Mouse (Mus musculus): ENCODE data around the gene Traf6. TPM values are rescaled to one million over a fixed set of nuclear protein-coding genes. Genes with fewer than 3 reads are reported as not detected.
A peak's percentile ranks its signal among the peaks of the same experiment; 100 is the strongest.

Gene Traf6
- polyA plus RNA-seq, 1 experiment from 2014 or later: 4.1 TPM

- Histone ChIP-seq H3K36me3 (ENCODE audit: control insufficient read depth, insufficient read depth, low read length) (peaks cover 6% of the 10 kb centered on the region; the same call in 1 of the 2 replicates), H3K27me3 (replicated peaks; ENCODE audit: control insufficient read depth, insufficient read depth, low read length) (no peaks in the 10 kb centered on the region), H3K4me3 (ENCODE audit: low read length) (no peak overlapping the region), H3K27ac (ENCODE audit: low read depth, low read length) (no peak overlapping the region), H3K4me1 (ENCODE audit: control insufficient read depth, insufficient read depth, low read depth, low read length) (no peaks in the 10 kb centered on the region), H3K9ac (ENCODE audit: low read depth, low read length) (no peak overlapping the region), H3K9me3 (ENCODE audit: control insufficient read depth, low read length) (no peaks in the 10 kb centered on the region), H3K4me2 (ENCODE audit: low read length) (no peak overlapping the region)
- ATAC-seq: no peak
- 92% methylated on average over 9 of the region's 9 CpGs for WGBS
Measured at GRCm38 (mm10) chr2:101690252-101690827, 12.1 kb downstream of the Traf6 start.

GRCm38 (mm10) chr2:101693043-101693442 lies 14.8 kb downstream of the Traf6 start:
- Histone ChIP-seq H3K27me3 (replicated peaks; ENCODE audit: control insufficient read depth, insufficient read depth, low read length) (no peaks in the 10 kb centered on the region), H3K36me3 (ENCODE audit: control insufficient read depth, insufficient read depth, low read length) (peaks cover 15% of the 10 kb centered on the region), H3K4me3 (ENCODE audit: low read length) (no peak overlapping the region), H3K27ac (ENCODE audit: low read depth, low read length) (no peak overlapping the region), H3K9me3 (ENCODE audit: control insufficient read depth, low read length) (no peaks in the 10 kb centered on the region), H3K4me2 (ENCODE audit: low read length) (no peak overlapping the region), H3K9ac (ENCODE audit: low read depth, low read length) (no peak overlapping the region), H3K4me1 (ENCODE audit: control insufficient read depth, insufficient read depth, low read depth, low read length) (no peaks in the 10 kb centered on the region)
- no peak for ATAC-seq
- WGBS: 59% methylated on average over 4 of the region's 4 CpGs

- peaks cover 15% of the 10 kb centered on the region for H3K36me3 ChIP-seq (ENCODE audit: control insufficient read depth, insufficient read depth, low read length)
- no peak overlapping the region for H3K4me2 ChIP-seq (ENCODE audit: low read length)
- H3K9me3 ChIP-seq (ENCODE audit: control insufficient read depth, low read length): no peaks in the 10 kb centered on the region
- H3K4me1 ChIP-seq (ENCODE audit: control insufficient read depth, insufficient read depth, low read depth, low read length): no peaks in the 10 kb centered on the region
- 53% methylated on average over 5 of the region's 5 CpGs for WGBS
- H3K9ac ChIP-seq (ENCODE audit: low read depth, low read length): no peak overlapping the region
- H3K27ac ChIP-seq (ENCODE audit: low read depth, low read length): no peak overlapping the region
- H3K4me3 ChIP-seq (ENCODE audit: low read length): no peak overlapping the region
- H3K27me3 ChIP-seq (replicated peaks; ENCODE audit: control insufficient read depth, insufficient read depth, low read length): no peaks in the 10 kb centered on the region
- peak; percentile 58; the same call in 1 of the 2 replicates for ATAC-seq
Measured at GRCm38 (mm10) chr2:101693577-101694215, 15.5 kb downstream of the Traf6 start.

GRCm38 (mm10) chr2:101695584-101695983 lies 17.4 kb downstream of the Traf6 start:
- Histone ChIP-seq H3K36me3 (ENCODE audit: control insufficient read depth, insufficient read depth, low read length) (peaks cover 9% of the 10 kb centered on the region), H3K27ac (ENCODE audit: low read depth, low read length) (no peak overlapping the region), H3K9ac (ENCODE audit: low read depth, low read length) (no peak overlapping the region), H3K9me3 (ENCODE audit: control insufficient read depth, low read length) (no peaks in the 10 kb centered on the region), H3K4me3 (ENCODE audit: low read length) (no peak overlapping the region), H3K4me1 (ENCODE audit: control insufficient read depth, insufficient read depth, low read depth, low read length) (no peaks in the 10 kb centered on the region), H3K4me2 (ENCODE audit: low read length) (no peak overlapping the region), H3K27me3 (replicated peaks; ENCODE audit: control insufficient read depth, insufficient read depth, low read length) (no peaks in the 10 kb centered on the region)
- ATAC-seq: no peak
- 90% methylated on average over 7 of the region's 7 CpGs for WGBS

GRCm38 (mm10) chr2:101699284-101699683 lies 21.1 kb downstream of the Traf6 start:
- no peak overlapping the region for H3K4me2 ChIP-seq (ENCODE audit: low read length)
- H3K4me3 ChIP-seq (ENCODE audit: low read length): no peak overlapping the region
- H3K9ac ChIP-seq (ENCODE audit: low read depth, low read length): no peak overlapping the region
- WGBS: 90% methylated on average over 4 of the region's 4 CpGs
- peaks cover 9% of the 10 kb centered on the region for H3K36me3 ChIP-seq (ENCODE audit: control insufficient read depth, insufficient read depth, low read length)
- H3K27ac ChIP-seq (ENCODE audit: low read depth, low read length): no peak overlapping the region
- no peaks in the 10 kb centered on the region for H3K9me3 ChIP-seq (ENCODE audit: control insufficient read depth, low read length)
- no peak for ATAC-seq
- no peaks in the 10 kb centered on the region for H3K27me3 ChIP-seq (replicated peaks; ENCODE audit: control insufficient read depth, insufficient read depth, low read length)
- H3K4me1 ChIP-seq (ENCODE audit: control insufficient read depth, insufficient read depth, low read depth, low read length): no peaks in the 10 kb centered on the region

GRCm38 (mm10) chr2:101705941-101706485 lies 27.8 kb downstream of the Traf6 start:
- no peak overlapping the region for H3K4me3 ChIP-seq (ENCODE audit: low read length)
- 55% methylated on average over 5 of the region's 5 CpGs for WGBS

GRCm38 (mm10) chr2:101711608-101712007 lies 33.4 kb downstream of the Traf6 start:
- H3K4me2 ChIP-seq (ENCODE audit: low read length): no peak overlapping the region
- H3K9me3 ChIP-seq (ENCODE audit: control insufficient read depth, low read length): 0 out of 2 replicates have a peak, but pooled peaks cover 2% of the 10 kb centered on the region
- no peak overlapping the region for H3K9ac ChIP-seq (ENCODE audit: low read depth, low read length)
- no peaks in the 10 kb centered on the region for H3K27me3 ChIP-seq (replicated peaks; ENCODE audit: control insufficient read depth, insufficient read depth, low read length)
- 82% methylated on average over 3 of the region's 3 CpGs for WGBS
- H3K4me1 ChIP-seq (ENCODE audit: control insufficient read depth, insufficient read depth, low read depth, low read length): no peaks in the 10 kb centered on the region
- no peak overlapping the region for H3K4me3 ChIP-seq (ENCODE audit: low read length)
- no peak for ATAC-seq
- no peaks in the 10 kb centered on the region for H3K36me3 ChIP-seq (ENCODE audit: control insufficient read depth, insufficient read depth, low read length)
- no peak overlapping the region for H3K27ac ChIP-seq (ENCODE audit: low read depth, low read length)

More at GRCm38 (mm10) chr2:101705941-101706485, 27.8 kb downstream of the Traf6 start:
- Histone ChIP-seq H3K4me2 (ENCODE audit: low read length) (no peak overlapping the region), H3K27ac (ENCODE audit: low read depth, low read length) (no peak overlapping the region), H3K4me1 (ENCODE audit: control insufficient read depth, insufficient read depth, low read depth, low read length) (no peaks in the 10 kb centered on the region), H3K27me3 (replicated peaks; ENCODE audit: control insufficient read depth, insufficient read depth, low read length) (no peaks in the 10 kb centered on the region), H3K9ac (ENCODE audit: low read depth, low read length) (no peak overlapping the region), H3K36me3 (ENCODE audit: control insufficient read depth, insufficient read depth, low read length) (no peaks in the 10 kb centered on the region), H3K9me3 (ENCODE audit: control insufficient read depth, low read length) (no peaks in the 10 kb centered on the region)
- no peak for ATAC-seq

GRCm38 (mm10) chr2:101715650-101716323 lies 37.6 kb downstream of the Traf6 start:
- Histone ChIP-seq H3K27me3 (replicated peaks; ENCODE audit: control insufficient read depth, insufficient read depth, low read length) (no peaks in the 10 kb centered on the region), H3K4me3 (ENCODE audit: low read length) (no peak overlapping the region), H3K4me1 (ENCODE audit: control insufficient read depth, insufficient read depth, low read depth, low read length) (no peaks in the 10 kb centered on the region), H3K9me3 (ENCODE audit: control insufficient read depth, low read length) (0 out of 2 replicates have a peak, but pooled peaks cover 2% of the 10 kb centered on the region), H3K27ac (ENCODE audit: low read depth, low read length) (no peak overlapping the region), H3K36me3 (ENCODE audit: control insufficient read depth, insufficient read depth, low read length) (no peaks in the 10 kb centered on the region), H3K9ac (ENCODE audit: low read depth, low read length) (no peak overlapping the region), H3K4me2 (ENCODE audit: low read length) (no peak overlapping the region)
- no peak for ATAC-seq
- WGBS: 84% methylated on average over 8 of the region's 8 CpGs

GRCm38 (mm10) chr2:101717162-101717561 lies 38.9 kb downstream of the Traf6 start:
- H3K27ac ChIP-seq (ENCODE audit: low read depth, low read length): no peak overlapping the region
- 0 out of 2 replicates have a peak, but pooled peaks cover 2% of the 10 kb centered on the region for H3K9me3 ChIP-seq (ENCODE audit: control insufficient read depth, low read length)
- no peaks in the 10 kb centered on the region for H3K36me3 ChIP-seq (ENCODE audit: control insufficient read depth, insufficient read depth, low read length)
- no peak overlapping the region for H3K9ac ChIP-seq (ENCODE audit: low read depth, low read length)
- H3K4me1 ChIP-seq (ENCODE audit: control insufficient read depth, insufficient read depth, low read depth, low read length): no peaks in the 10 kb centered on the region
- WGBS: 96% methylated on average over 13 of the region's 13 CpGs
- no peak overlapping the region for H3K4me2 ChIP-seq (ENCODE audit: low read length)
- no peak for ATAC-seq
- no peak overlapping the region for H3K4me3 ChIP-seq (ENCODE audit: low read length)
- no peaks in the 10 kb centered on the region for H3K27me3 ChIP-seq (replicated peaks; ENCODE audit: control insufficient read depth, insufficient read depth, low read length)
